Mouse (Mus musculus): Measurements from ENCODE around the gene Rad18. TPM values are rescaled to one million over a fixed set of nuclear protein-coding genes. Genes with fewer than 3 reads are reported as not detected.

Gene Rad18
- total and polyA plus RNA-seq, 3 experiments = 0.66 to 1.6 (median 1.3) TPM

GRCm38 (mm10) chr6:112609027-112609426 lies 87.5 kb downstream of the Rad18 start:
- Histone ChIP-seq H3K79me2 (replicated peaks; ENCODE audit: control insufficient read depth, insufficient read depth, low read length) (no peaks in the 10 kb centered on the region), H3K27me3 (ENCODE audit: control insufficient read depth, insufficient read depth, low read length) (no peaks in the 10 kb centered on the region), H3K4me1 (ENCODE audit: control insufficient read depth, insufficient read depth, low read length) (no peaks in the 10 kb centered on the region), H3K4me3 (no peak overlapping the region), H3K36me3 (ENCODE audit: control insufficient read depth, insufficient read depth, low read length) (no peaks in the 10 kb centered on the region), H3K9ac (ENCODE audit: low read depth, low read length) (no peak overlapping the region), H3K27ac (no peak overlapping the region)
- TF ChIP-seq EP300 (IDR thresholded peaks at IDR 0.05; ENCODE audit: insufficient read depth, low read depth, low read length) (no peak), POLR2A (IDR thresholded peaks at IDR 0.05; ENCODE audit: insufficient read depth, low read depth, low read length) (no peak), CTCF (IDR thresholded peaks at IDR 0.05) (no peak)
- no peak for DNase-seq
- 89% methylated on average over 4 of the region's 4 CpGs for WGBS
- intact Hi-C loops (cut with DNase I) = no loop called here

GRCm38 (mm10) chr6:112603866-112604265 lies 92.6 kb downstream of the Rad18 start:
- Histone ChIP-seq H3K4me1 (ENCODE audit: control insufficient read depth, insufficient read depth, low read length) (no peaks in the 10 kb centered on the region), H3K27ac (no peak overlapping the region), H3K9ac (ENCODE audit: low read depth, low read length) (no peak overlapping the region), H3K4me3 (no peak overlapping the region), H3K36me3 (ENCODE audit: control insufficient read depth, insufficient read depth, low read length) (no peaks in the 10 kb centered on the region), H3K79me2 (replicated peaks; ENCODE audit: control insufficient read depth, insufficient read depth, low read length) (no peaks in the 10 kb centered on the region), H3K27me3 (ENCODE audit: control insufficient read depth, insufficient read depth, low read length) (no peaks in the 10 kb centered on the region)
- intact Hi-C loops (cut with DNase I) = no loop called here
- TF ChIP-seq EP300 (IDR thresholded peaks at IDR 0.05; ENCODE audit: insufficient read depth, low read depth, low read length) = no peak
- TF ChIP-seq CTCF (IDR thresholded peaks at IDR 0.05) = no peak
- no peak for TF ChIP-seq POLR2A (IDR thresholded peaks at IDR 0.05; ENCODE audit: insufficient read depth, low read depth, low read length)
- no peak for DNase-seq

DNA sequence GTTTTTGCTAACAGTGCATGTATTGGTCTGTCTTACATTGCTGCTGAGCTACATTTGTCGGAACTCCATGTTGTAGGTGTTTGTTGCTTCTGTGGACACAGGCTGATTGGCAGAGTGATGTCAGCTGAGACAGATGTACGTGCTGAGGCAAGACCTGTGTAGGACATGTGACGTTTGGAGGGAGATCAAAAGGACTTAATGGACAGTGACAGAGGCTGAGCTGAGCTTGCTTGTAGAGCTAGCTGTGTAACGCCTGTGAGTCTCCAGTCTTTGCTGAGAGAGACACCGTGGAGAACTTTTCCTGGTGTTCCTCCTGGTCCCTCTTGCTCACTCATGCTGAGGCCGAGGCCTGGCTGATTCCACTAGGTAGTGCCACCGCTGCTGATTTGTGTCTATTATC lies 101.5 kb downstream of the Rad18 start:
- Histone ChIP-seq H3K36me3 (ENCODE audit: control insufficient read depth, insufficient read depth, low read length) (no peaks in the 10 kb centered on the region), H3K27ac (no peak overlapping the region), H3K4me1 (ENCODE audit: control insufficient read depth, insufficient read depth, low read length) (no peaks in the 10 kb centered on the region), H3K9ac (ENCODE audit: low read depth, low read length) (no peak overlapping the region), H3K27me3 (ENCODE audit: control insufficient read depth, insufficient read depth, low read length) (no peaks in the 10 kb centered on the region), H3K4me3 (no peak overlapping the region), H3K79me2 (replicated peaks; ENCODE audit: control insufficient read depth, insufficient read depth, low read length) (no peaks in the 10 kb centered on the region)
- TF ChIP-seq CTCF (IDR thresholded peaks at IDR 0.05) = no peak
- TF ChIP-seq POLR2A (IDR thresholded peaks at IDR 0.05; ENCODE audit: insufficient read depth, low read depth, low read length) = no peak
- TF ChIP-seq EP300 (IDR thresholded peaks at IDR 0.05; ENCODE audit: insufficient read depth, low read depth, low read length) = no peak
- WGBS = 88% methylated on average over 7 of the region's 7 CpGs
- intact Hi-C loops (cut with DNase I) = no loop called here
- DNase-seq = no peak

DNA sequence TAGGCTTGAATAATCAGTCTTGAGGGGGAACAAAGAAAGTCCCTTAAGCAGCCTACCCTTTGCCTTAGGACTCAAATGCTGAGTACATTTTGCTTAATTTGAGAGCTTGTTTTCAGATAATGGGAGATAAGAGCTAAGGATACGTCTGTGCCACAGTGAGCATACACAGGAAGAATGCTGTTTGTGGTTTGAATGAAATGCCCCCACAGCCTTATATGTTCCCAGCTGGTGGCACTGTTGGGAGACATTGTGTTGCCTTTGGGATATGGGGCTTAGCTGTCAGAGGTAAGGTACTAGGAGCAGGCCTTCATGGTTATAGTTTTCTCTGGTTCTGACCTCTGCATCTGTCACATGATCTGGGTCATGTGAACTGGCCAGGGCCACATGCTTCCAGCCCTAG lies 108.6 kb downstream of the Rad18 start:
- Histone ChIP-seq H3K27me3 (ENCODE audit: control insufficient read depth, insufficient read depth, low read length) (no peaks in the 10 kb centered on the region), H3K27ac (no peak overlapping the region), H3K9ac (ENCODE audit: low read depth, low read length) (no peak overlapping the region), H3K36me3 (ENCODE audit: control insufficient read depth, insufficient read depth, low read length) (no peaks in the 10 kb centered on the region), H3K4me1 (ENCODE audit: control insufficient read depth, insufficient read depth, low read length) (no peaks in the 10 kb centered on the region), H3K4me3 (no peak overlapping the region), H3K79me2 (replicated peaks; ENCODE audit: control insufficient read depth, insufficient read depth, low read length) (no peaks in the 10 kb centered on the region)
- intact Hi-C loops (cut with DNase I) = no loop called here
- WGBS = 45% methylated on average over 1 of the region's 1 CpGs
- no peak for TF ChIP-seq EP300 (IDR thresholded peaks at IDR 0.05; ENCODE audit: insufficient read depth, low read depth, low read length)
- TF ChIP-seq POLR2A (IDR thresholded peaks at IDR 0.05; ENCODE audit: insufficient read depth, low read depth, low read length) = no peak
- TF ChIP-seq CTCF (IDR thresholded peaks at IDR 0.05) = no peak
- no peak for DNase-seq

DNA sequence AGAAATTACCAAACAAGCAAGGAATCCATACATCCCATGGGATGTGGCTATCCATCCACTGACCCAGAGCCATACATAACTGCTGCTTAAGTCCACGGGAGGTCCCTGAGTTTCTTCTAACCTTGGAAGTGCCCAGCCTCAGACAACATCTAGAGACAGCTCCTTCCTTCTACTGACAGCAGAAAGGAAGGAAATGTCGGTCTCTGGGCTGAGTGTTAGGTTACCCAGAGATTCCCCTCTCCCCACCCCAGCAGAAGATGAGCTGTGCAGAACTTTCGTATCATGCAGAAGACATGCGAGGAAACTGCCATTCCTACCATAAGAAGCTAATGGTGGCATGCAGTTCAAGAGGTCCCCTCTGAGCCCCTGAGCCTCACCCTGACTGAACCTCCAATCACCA lies 109.5 kb downstream of the Rad18 start:
- DNase-seq = no peak
- H3K27ac ChIP-seq = no peak overlapping the region
- TF ChIP-seq POLR2A (IDR thresholded peaks at IDR 0.05; ENCODE audit: insufficient read depth, low read depth, low read length) (no peak), EP300 (IDR thresholded peaks at IDR 0.05; ENCODE audit: insufficient read depth, low read depth, low read length) (no peak), CTCF (IDR thresholded peaks at IDR 0.05) (no peak)
- H3K4me1 ChIP-seq (ENCODE audit: control insufficient read depth, insufficient read depth, low read length) = no peaks in the 10 kb centered on the region
- intact Hi-C loops (cut with DNase I) = no loop called here
- WGBS = 62% methylated on average over 4 of the region's 4 CpGs
- H3K79me2 ChIP-seq (replicated peaks; ENCODE audit: control insufficient read depth, insufficient read depth, low read length) = no peaks in the 10 kb centered on the region
- H3K4me3 ChIP-seq = no peak overlapping the region
- H3K27me3 ChIP-seq (ENCODE audit: control insufficient read depth, insufficient read depth, low read length) = no peaks in the 10 kb centered on the region
- no peak overlapping the region for H3K9ac ChIP-seq (ENCODE audit: low read depth, low read length)
- H3K36me3 ChIP-seq (ENCODE audit: control insufficient read depth, insufficient read depth, low read length) = no peaks in the 10 kb centered on the region

DNA sequence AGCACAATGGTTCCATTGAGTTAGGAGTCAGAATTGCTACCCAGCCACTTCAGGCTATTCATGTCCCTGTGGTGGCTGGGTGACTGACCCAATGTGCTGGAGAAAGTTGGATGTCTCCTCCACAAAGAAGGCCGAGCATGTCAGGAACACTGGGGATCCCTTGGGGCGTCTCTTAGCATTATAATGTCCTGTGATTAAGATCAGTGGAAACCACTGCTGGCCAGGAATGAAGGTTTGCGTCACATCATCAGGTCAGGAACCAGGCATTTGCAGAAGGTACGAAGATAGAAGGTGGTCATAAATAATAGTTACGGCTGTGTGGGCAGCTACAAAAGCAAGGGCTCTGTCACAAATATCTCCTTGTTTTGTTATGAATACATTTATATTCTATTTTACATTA lies 111.5 kb downstream of the Rad18 start:
- no peak overlapping the region for H3K9ac ChIP-seq (ENCODE audit: low read depth, low read length)
- TF ChIP-seq EP300 (IDR thresholded peaks at IDR 0.05; ENCODE audit: insufficient read depth, low read depth, low read length) = no peak
- TF ChIP-seq POLR2A (IDR thresholded peaks at IDR 0.05; ENCODE audit: insufficient read depth, low read depth, low read length) = no peak
- TF ChIP-seq CTCF (IDR thresholded peaks at IDR 0.05) = no peak
- DNase-seq = no peak
- WGBS = 75% methylated on average over 5 of the region's 5 CpGs
- H3K27ac ChIP-seq = no peak overlapping the region
- intact Hi-C loops (cut with DNase I) = no loop called here
- H3K27me3 ChIP-seq (ENCODE audit: control insufficient read depth, insufficient read depth, low read length) = no peaks in the 10 kb centered on the region
- no peaks in the 10 kb centered on the region for H3K79me2 ChIP-seq (replicated peaks; ENCODE audit: control insufficient read depth, insufficient read depth, low read length)
- no peak overlapping the region for H3K4me3 ChIP-seq
- H3K4me1 ChIP-seq (ENCODE audit: control insufficient read depth, insufficient read depth, low read length) = no peaks in the 10 kb centered on the region
- H3K36me3 ChIP-seq (ENCODE audit: control insufficient read depth, insufficient read depth, low read length) = no peaks in the 10 kb centered on the region
